Mouse (Mus musculus): ENCODE measurements around the gene Morn1. TPM values are rescaled to one million over a fixed set of nuclear protein-coding genes. Genes with fewer than 3 reads are reported as not detected.
"Not testable (repeated sequence)": the region's sequence is repeated elsewhere in the genome, so short reads cannot be mapped to it uniquely, and the experiment has no call there.

The Morn1 gene
- polyA plus RNA-seq, 1 experiment from 2014 or later, result 6.2 TPM

DNA sequence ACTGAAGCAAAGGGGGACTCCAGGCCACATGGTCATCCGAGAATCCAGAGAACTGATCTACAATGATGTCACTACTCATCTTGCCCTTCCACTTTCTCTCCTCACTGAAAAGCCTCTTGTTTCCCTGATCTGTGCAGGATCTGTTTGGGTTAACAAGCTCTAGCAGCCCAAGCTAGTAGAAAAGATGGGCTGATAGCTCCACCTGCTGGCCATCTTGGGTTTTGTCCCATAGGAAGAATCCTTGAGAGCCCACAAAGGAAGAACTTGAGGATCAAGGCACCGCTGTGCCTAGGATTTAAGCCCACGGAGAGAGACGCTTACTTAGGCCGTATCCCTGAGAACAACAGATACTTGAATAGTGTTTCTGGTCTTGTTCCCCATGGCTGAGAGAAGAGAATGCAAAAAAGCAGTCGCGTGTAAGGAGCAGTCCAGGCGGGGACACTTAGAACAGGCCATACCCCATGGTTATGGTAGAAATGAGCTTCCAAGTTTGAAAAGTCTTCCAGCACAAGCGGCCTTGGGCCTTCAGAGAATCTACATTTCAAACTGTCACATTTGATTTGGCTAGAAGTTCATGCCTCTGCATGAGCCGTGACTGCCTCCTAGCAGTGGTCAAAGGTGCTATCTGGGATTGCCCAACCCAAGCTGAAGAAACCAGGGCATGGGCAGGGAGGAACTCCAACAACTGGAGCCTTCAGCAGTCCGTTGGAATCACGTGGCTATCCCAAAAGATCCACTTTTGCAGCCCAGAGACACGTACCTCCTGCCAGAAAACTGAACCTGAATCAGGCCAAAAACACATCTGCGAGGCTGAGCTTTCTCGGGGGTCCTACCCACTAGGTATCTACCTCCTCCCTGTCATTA, 20.2 kb upstream of the Morn1 start:
- ATAC-seq (ENCODE audit: insufficient number of reproducible peaks, insufficient read depth, low FRiP score, low TSS enrichment, low read depth), result peak; percentile 29; the same call in 1 of the 2 replicates
- Histone ChIP-seq H3K9ac (peak overlapping the region; percentile 59), H3K36me3 (peaks cover 33% of the 10 kb centered on the region), H3K27me3 (no peaks in the 10 kb centered on the region), H3K4me1 (peaks cover 39% of the 10 kb centered on the region), H3K4me3 (peak overlapping the region; percentile 74), H3K9me3 (no peaks in the 10 kb centered on the region), H3K4me2 (peak overlapping the region; percentile 80), H3K27ac (peak overlapping the region; percentile 84)
- WGBS, result 5% methylated on average over 15 of the region's 15 CpGs

DNA sequence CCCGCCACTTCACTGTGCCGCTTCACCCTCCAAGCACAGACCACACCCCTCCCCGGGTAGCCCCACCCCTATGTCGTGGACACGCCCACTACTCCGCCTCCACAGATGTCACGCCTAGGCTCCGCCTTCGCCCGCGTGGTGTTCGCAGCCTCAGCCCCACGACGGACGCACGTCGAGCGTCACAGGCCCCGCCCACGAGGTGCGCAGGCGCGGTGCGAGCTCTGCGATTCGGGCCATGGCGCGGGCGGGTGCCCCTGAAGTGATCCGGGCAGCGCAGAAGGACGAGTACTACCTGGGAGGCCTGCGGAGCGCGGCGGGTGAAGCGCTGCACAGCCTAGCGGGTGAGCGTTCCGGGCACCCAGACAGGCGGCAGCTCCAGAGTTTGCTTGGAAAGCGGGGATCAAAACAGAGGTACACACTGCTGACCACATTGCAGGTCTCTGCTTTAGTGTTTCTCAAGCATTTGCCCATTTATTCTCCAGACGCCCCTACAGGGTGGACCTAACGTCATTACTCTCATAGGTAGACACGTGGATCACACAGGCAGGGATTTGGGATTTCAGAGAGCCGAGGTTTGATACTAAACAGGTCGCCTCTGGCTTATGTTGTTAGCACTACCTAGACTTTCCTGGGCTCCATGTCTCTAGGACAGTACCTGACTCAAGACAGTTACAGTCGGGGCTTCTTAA, 19.4 kb upstream of the Morn1 start, which contains the start of gene Pex10:
TSS of gene Pex10 (plus strand) at position 183 of the 689 bp plus-strand sequence.
- H3K9me3 ChIP-seq, result no peaks in the 10 kb centered on the region
- H3K27me3 ChIP-seq, result no peaks in the 10 kb centered on the region
- H3K36me3 ChIP-seq, result peaks cover 41% of the 10 kb centered on the region
- peak within 1 kb of the TSS; percentile 92 for H3K9ac ChIP-seq
- WGBS, result under 1% methylated on average over 48 of the region's 48 CpGs
- peak within 1 kb of the TSS; percentile 74 for H3K4me3 ChIP-seq
- peaks cover 31% of the 10 kb centered on the region for H3K4me1 ChIP-seq
- H3K4me2 ChIP-seq, result peak within 1 kb of the TSS; percentile 80
- peak within 1 kb of the TSS; percentile 84 for H3K27ac ChIP-seq
- peak; percentile 85 for ATAC-seq (ENCODE audit: insufficient number of reproducible peaks, insufficient read depth, low FRiP score, low TSS enrichment, low read depth)

DNA sequence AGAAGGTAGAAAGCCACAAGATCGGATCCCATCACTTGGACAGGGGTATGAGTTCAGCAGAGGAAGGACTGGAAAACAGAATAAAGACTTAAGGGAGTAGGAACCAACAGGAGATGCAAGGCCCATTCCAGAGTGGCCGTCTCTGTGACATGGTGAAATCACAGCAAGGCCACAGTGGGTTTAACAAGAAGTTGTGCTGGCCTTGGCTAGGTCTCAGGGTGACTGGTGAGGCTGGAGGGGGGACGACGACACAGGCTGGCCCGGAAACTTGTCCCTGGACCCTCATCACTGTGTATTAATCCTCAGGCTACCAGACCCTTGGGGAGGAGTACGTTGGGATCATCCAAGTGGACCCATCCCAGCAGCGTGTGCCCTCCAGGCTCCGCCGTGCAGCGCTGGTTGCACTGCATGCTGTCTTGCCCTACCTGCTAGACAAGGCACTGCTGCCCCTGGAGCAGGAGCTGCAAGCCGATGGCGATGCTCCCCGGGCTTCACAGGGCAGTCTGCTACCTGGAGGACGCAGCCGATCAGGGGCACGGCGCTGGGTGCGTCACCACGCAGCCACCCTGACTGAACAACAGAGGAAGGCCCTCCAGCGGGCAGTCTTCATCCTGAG, 17.9 kb upstream of the Morn1 start:
- Histone ChIP-seq H3K4me2 (peak overlapping the region; percentile 80), H3K9ac (0 out of 2 replicates have a peak overlapping the region, but pooled peaks have one; percentile 92), H3K4me3 (0 out of 2 replicates have a peak overlapping the region, but pooled peaks have one; percentile 74), H3K27me3 (no peaks in the 10 kb centered on the region), H3K36me3 (peaks cover 56% of the 10 kb centered on the region), H3K27ac (no peak overlapping the region), H3K9me3 (no peaks in the 10 kb centered on the region), H3K4me1 (peaks cover 25% of the 10 kb centered on the region)
- 93% methylated on average over 20 of the region's 20 CpGs for WGBS
- no peak for ATAC-seq (ENCODE audit: insufficient number of reproducible peaks, insufficient read depth, low FRiP score, low TSS enrichment, low read depth)

GRCm38 (mm10) chr4:155069191-155069590, 17.2 kb upstream of the Morn1 start:
- H3K36me3 ChIP-seq, result peaks cover 63% of the 10 kb centered on the region
- 0 out of 2 replicates have a peak overlapping the region, but pooled peaks have one; percentile 36 for H3K9ac ChIP-seq
- H3K9me3 ChIP-seq, result no peaks in the 10 kb centered on the region
- no peaks in the 10 kb centered on the region for H3K27me3 ChIP-seq
- no peak overlapping the region for H3K4me3 ChIP-seq
- no peak overlapping the region for H3K27ac ChIP-seq
- 87% methylated on average over 6 of the region's 6 CpGs for WGBS
- no peak overlapping the region for H3K4me2 ChIP-seq
- no peak for ATAC-seq (ENCODE audit: insufficient number of reproducible peaks, insufficient read depth, low FRiP score, low TSS enrichment, low read depth)
- peaks cover 25% of the 10 kb centered on the region for H3K4me1 ChIP-seq

DNA sequence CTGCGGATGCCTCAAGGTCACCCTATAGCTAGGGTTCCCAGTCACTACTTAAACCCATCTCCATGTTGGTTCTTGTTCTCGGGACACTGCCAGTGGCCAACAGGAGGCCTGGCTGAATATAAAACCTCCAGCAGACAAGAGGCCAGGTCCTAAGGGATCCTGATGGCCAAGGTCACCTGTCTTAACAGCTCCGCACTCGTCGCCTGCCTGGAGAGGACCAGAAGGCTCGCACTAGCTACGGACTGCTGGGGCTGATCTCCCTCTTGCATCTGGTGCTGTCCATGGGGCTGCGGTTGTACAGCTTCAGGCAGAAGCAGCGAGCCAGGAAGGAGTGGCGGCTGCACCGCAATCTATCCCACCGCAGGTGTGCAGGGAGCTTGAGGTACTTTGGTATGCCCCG, 16.2 kb upstream of the Morn1 start:
- H3K4me2 ChIP-seq, result no peak overlapping the region
- no peaks in the 10 kb centered on the region for H3K9me3 ChIP-seq
- WGBS, result 92% methylated on average over 13 of the region's 13 CpGs
- H3K9ac ChIP-seq, result peak overlapping the region; percentile 2; the same call in 1 of the 2 replicates
- no peak for ATAC-seq (ENCODE audit: insufficient number of reproducible peaks, insufficient read depth, low FRiP score, low TSS enrichment, low read depth)
- no peak overlapping the region for H3K4me3 ChIP-seq
- H3K36me3 ChIP-seq, result peaks cover 73% of the 10 kb centered on the region
- no peak overlapping the region for H3K27ac ChIP-seq
- no peaks in the 10 kb centered on the region for H3K27me3 ChIP-seq
- peaks cover 25% of the 10 kb centered on the region for H3K4me1 ChIP-seq

DNA sequence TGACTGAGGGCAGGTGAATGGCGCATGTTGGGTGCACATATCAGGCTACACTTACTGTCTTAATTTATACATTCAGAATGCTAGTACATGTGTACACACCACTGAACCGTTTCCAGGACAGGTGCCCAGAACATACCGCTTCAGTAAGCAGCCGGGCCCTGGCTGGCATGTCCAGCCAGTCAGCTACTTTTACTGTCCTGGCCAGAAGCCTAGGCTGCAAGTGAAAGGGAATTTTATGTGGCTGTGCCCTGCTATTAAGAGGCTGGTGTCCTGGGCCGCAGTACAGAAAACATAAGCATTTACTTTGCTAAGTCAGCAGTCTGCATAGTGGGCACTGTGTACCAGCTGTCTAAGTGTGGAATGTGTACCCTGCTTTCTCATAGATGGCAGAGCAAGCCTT, 15.5 kb upstream of the Morn1 start:
- H3K27ac ChIP-seq, result no peak overlapping the region
- H3K4me2 ChIP-seq, result no peak overlapping the region
- 95% methylated on average over 5 of the region's 5 CpGs for WGBS
- peak overlapping the region; percentile 32; the same call in 1 of the 2 replicates for H3K9ac ChIP-seq
- no peaks in the 10 kb centered on the region for H3K27me3 ChIP-seq
- H3K4me3 ChIP-seq, result no peak overlapping the region
- H3K9me3 ChIP-seq, result no peaks in the 10 kb centered on the region
- peaks cover 81% of the 10 kb centered on the region for H3K36me3 ChIP-seq
- no peak for ATAC-seq (ENCODE audit: insufficient number of reproducible peaks, insufficient read depth, low FRiP score, low TSS enrichment, low read depth)
- H3K4me1 ChIP-seq, result peaks cover 20% of the 10 kb centered on the region

DNA sequence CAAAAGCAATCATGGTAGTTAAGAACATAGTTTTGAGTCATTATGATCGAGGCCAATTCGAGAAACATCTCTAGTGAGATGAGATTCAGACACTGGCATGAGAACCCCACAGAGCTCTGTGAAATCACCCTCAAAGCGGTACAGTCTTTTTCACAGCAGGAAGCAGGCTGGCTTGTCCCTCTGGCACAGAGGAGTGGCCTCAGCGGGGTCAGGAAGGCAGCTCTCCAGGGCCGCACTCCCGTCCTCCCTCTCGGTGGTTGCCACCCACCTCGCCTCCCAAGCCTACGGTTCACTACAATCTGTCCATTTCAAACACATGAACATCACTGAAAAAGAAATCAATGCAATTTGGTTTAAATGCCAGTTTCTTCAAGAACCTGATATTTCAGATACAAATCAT, 12.0 kb upstream of the Morn1 start:
- H3K4me1 ChIP-seq, result no peaks in the 10 kb centered on the region
- no peak for ATAC-seq (ENCODE audit: insufficient number of reproducible peaks, insufficient read depth, low FRiP score, low TSS enrichment, low read depth)
- 75% methylated on average over 9 of the region's 9 CpGs for WGBS
- no peak overlapping the region for H3K27ac ChIP-seq
- no peaks in the 10 kb centered on the region for H3K27me3 ChIP-seq
- peaks cover 98% of the 10 kb centered on the region for H3K36me3 ChIP-seq
- H3K9ac ChIP-seq, result no peak overlapping the region
- H3K4me2 ChIP-seq, result no peak overlapping the region
- H3K4me3 ChIP-seq, result no peak overlapping the region
- H3K9me3 ChIP-seq, result no peaks in the 10 kb centered on the region

DNA sequence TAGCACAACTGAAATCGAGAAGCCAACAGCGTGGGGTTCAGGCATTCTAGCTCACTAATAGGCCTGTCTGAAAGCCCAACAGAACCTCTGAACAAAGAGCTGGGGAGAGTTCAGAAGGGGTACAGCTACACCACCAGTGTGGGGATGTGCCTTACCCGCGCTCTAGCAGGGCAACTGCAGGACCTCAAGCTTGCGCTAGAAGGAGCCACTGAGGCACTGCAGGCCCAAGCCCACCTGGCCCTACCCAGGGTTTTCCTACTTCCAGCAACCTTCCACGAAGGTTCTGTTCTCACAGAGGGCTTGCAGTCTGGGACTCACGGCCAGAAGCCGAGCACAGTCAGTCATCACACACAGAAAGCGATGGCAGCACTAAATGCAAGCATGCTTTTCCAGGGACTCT, 11.2 kb upstream of the Morn1 start:
- Histone ChIP-seq H3K4me2 (no peak overlapping the region), H3K27ac (no peak overlapping the region), H3K9ac (no peak overlapping the region), H3K36me3 (peaks cover 98% of the 10 kb centered on the region), H3K27me3 (no peaks in the 10 kb centered on the region), H3K4me1 (peaks cover 1% of the 10 kb centered on the region; the same call in 1 of the 2 replicates), H3K4me3 (no peak overlapping the region), H3K9me3 (no peaks in the 10 kb centered on the region)
- no peak for ATAC-seq (ENCODE audit: insufficient number of reproducible peaks, insufficient read depth, low FRiP score, low TSS enrichment, low read depth)
- WGBS, result 90% methylated on average over 9 of the region's 9 CpGs

DNA sequence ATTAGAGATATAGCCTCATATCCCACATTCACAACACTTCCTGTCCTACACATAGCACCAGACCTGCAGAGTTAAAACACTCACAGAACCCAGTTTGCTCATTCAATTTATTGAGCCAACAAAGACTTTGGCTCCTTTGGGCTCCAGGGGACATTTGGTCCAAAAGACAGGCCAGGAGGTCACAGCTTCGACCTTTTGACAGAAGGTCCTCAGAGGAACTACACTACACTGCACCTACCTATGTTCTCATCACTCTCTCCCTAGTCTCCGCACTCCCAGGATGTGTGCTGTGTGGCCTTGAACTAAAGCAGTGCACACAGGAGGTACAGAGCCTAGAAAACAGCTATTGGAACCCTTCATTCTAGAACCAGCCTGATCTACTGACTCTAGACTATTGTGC, 10.6 kb upstream of the Morn1 start:
- peaks cover 97% of the 10 kb centered on the region for H3K36me3 ChIP-seq
- no peak for ATAC-seq (ENCODE audit: insufficient number of reproducible peaks, insufficient read depth, low FRiP score, low TSS enrichment, low read depth)
- H3K4me3 ChIP-seq, result no peak overlapping the region
- no peaks in the 10 kb centered on the region for H3K9me3 ChIP-seq
- no peak overlapping the region for H3K9ac ChIP-seq
- H3K27ac ChIP-seq, result no peak overlapping the region
- H3K4me2 ChIP-seq, result no peak overlapping the region
- WGBS, result 95% methylated on average over 2 of the region's 2 CpGs
- H3K4me1 ChIP-seq, result peaks cover 4% of the 10 kb centered on the region; the same call in 1 of the 2 replicates
- H3K27me3 ChIP-seq, result no peaks in the 10 kb centered on the region

DNA sequence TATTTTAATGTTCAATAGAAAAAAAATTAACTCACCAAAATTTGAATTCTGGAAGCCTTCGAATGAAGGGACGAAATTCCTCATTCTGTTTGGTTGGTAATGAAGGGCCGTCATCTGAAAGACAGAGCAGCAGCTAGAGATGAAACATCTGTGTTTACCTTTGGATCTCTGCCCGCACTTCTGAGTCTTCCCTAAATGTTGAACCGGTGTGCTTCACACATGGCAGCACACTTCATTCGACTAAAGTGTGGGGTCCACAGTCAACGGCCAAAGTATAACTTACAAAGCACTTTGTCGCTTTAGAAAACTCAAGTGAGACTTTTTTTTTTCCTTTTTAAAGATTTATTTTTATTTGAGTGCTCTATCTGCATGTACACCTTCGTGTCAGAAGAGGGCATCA, 9.7 kb upstream of the Morn1 start:
- H3K36me3 ChIP-seq, result peaks cover 95% of the 10 kb centered on the region
- 84% methylated on average over 9 of the region's 9 CpGs for WGBS

GRCm38 (mm10) chr4:155078808-155079207, 7.6 kb upstream of the Morn1 start:
- H3K4me3 ChIP-seq; H3K4me2 ChIP-seq; H3K27ac ChIP-seq; ATAC-seq (ENCODE audit: insufficient number of reproducible peaks, insufficient read depth, low FRiP score, low TSS enrichment, low read depth); H3K9ac ChIP-seq; H3K9me3 ChIP-seq; H3K27me3 ChIP-seq: not testable (repeated sequence)
- whole genome bisulfite sequencing, result 90% methylated on average over 10 of the region's 10 CpGs
- Histone ChIP-seq H3K4me1 (peaks cover 10% of the 10 kb centered on the region), H3K36me3 (peaks cover 92% of the 10 kb centered on the region)

More for the DNA sequence above, 9.7 kb upstream of the Morn1 start:
- Histone ChIP-seq H3K27me3 (no peaks in the 10 kb centered on the region), H3K4me3 (no peak overlapping the region), H3K27ac (no peak overlapping the region), H3K4me1 (peaks cover 4% of the 10 kb centered on the region; the same call in 1 of the 2 replicates), H3K9ac (no peak overlapping the region), H3K9me3 (no peaks in the 10 kb centered on the region), H3K4me2 (no peak overlapping the region)
- no peak for ATAC-seq (ENCODE audit: insufficient number of reproducible peaks, insufficient read depth, low FRiP score, low TSS enrichment, low read depth)
